9 mouse cellular contexts compared by ENCODE assay signal in the genomic region with DNA sequence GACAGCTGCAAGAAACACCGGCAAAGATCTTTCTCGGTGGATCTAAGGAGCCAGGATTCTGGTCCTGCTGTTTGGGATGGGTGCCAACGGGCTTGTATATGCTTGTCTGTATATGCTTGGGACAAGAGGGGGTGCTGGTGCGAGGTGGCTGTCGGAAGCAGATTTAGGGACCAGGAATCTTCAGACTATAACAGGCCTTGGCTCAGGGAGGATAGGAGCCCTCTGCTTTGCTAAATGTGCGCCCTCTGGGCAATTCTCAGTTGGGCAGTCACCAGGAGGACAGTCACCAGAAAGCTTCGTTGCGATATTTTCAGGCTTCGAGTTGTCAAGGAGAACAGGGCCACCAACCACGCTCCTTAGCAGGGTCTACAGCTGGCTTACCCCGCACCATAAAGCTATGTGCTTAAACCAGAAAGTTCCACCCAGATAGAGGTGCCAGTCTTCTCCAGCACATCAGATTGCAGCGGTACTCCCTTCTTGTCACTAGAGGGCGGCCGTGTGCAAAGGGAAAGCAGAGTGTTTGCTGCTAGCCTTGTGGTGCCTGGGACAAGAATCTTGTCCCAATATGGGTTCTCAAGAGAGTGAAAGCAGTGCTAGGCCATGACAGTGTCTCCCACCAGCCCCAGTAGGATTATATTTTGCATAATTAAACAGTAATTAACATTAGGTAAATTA. TPM values are rescaled to one million over a fixed set of nuclear protein-coding genes. Genes with fewer than 3 reads are reported as not detected.
A peak's percentile ranks its signal among the peaks of the same experiment; 100 is the strongest.
DNase-seq lines count a peak whose midpoint lies in the region; ATAC-seq and TF ChIP-seq lines count a peak whose summit lies in the region.
"Had no signal": no experiment of that assay in that cellular context is flagged by ENCODE, and none has a peak within 500 bp of the region (broad histone marks: within the 10 kb centered on the region; RNA-seq: fewer than 3 reads in every experiment).

No protein-coding gene starts in this region.

- H3K4me3 ChIP-seq in limb, embryonic 11.5 days (ENCODE audit: low read depth, low read length), result no peak overlapping the region
- H3K4me3 ChIP-seq in midbrain, postnatal 0 days (ENCODE audit: low read depth, low read length), result no peak overlapping the region
- H3K4me3 ChIP-seq: embryonic facial prominence, embryonic 12.5 days had no signal

- no peak for ATAC-seq in limb, embryonic 11.5 days (ENCODE audit: insufficient number of reproducible peaks, low FRiP score, low TSS enrichment, low read depth)
- ATAC-seq in midbrain, postnatal 0 days (ENCODE audit: low FRiP score), result peak; percentile 41; the same call in 1 of the 2 replicates

- H3K9me3 ChIP-seq in limb, embryonic 11.5 days (ENCODE audit: control insufficient read depth, low read length), result no peaks in the 10 kb centered on the region
- no peaks in the 10 kb centered on the region for H3K9me3 ChIP-seq in midbrain, postnatal 0 days (ENCODE audit: low read length)
- H3K9me3 ChIP-seq: embryonic facial prominence, embryonic 12.5 days had no signal

- no peaks in the 10 kb centered on the region for H3K27me3 ChIP-seq in limb, embryonic 11.5 days (ENCODE audit: control insufficient read depth, insufficient read depth, low read length)
- H3K27me3 ChIP-seq in midbrain, postnatal 0 days (ENCODE audit: insufficient read depth, low read length), result no peaks in the 10 kb centered on the region

- no peaks in the 10 kb centered on the region for H3K36me3 ChIP-seq in limb, embryonic 11.5 days (ENCODE audit: control insufficient read depth, insufficient read depth, low read length)
- H3K36me3 ChIP-seq in midbrain, postnatal 0 days (ENCODE audit: insufficient read depth, low read length), result no peaks in the 10 kb centered on the region
- H3K36me3 ChIP-seq: embryonic facial prominence, embryonic 12.5 days had no signal

- no peak overlapping the region for H3K4me2 ChIP-seq in limb, embryonic 11.5 days (ENCODE audit: low read depth, severe bottlenecking)
- H3K4me2 ChIP-seq in midbrain, postnatal 0 days (ENCODE audit: low read depth, low read length, poor library complexity, severe bottlenecking), result no peak overlapping the region
- H3K4me2 ChIP-seq: embryonic facial prominence, embryonic 12.5 days had no signal

- no peak overlapping the region for H3K9ac ChIP-seq in limb, embryonic 11.5 days (ENCODE audit: low read length)
- no peak overlapping the region for H3K9ac ChIP-seq in midbrain, postnatal 0 days (replicated peaks; ENCODE audit: low read length, poor library complexity, severe bottlenecking)
- H3K9ac ChIP-seq: embryonic facial prominence, embryonic 12.5 days had no signal

- DNase-seq in urinary bladder, postnatal 14 days (ENCODE audit: low spot score), result peak; percentile 71
- DNase-seq in urinary bladder, postnatal 10 days (ENCODE audit: low spot score), result no peak
- DNase-seq in cerebellum, postnatal 10 days, result peak; percentile 85 to 87
- peak; percentile 68 to 71 for DNase-seq in frontal cortex, postnatal 36 days (ENCODE audit: low spot score in 2 of 2)
- peak; percentile 39 to 68 for DNase-seq in kidney, adult 8-10 months
- DNase-seq in limb, embryonic 11.5 days (ENCODE audit: low spot score), result peak; percentile 77
- DNase-seq in midbrain, postnatal 0 days (ENCODE audit: low spot score), result peak; percentile 81
- DNase-seq in spleen, postnatal 4 days (ENCODE audit: low spot score in 2 of 2), result peak; percentile 64 to 81

- 40% methylated on average over 14 of the region's 14 CpGs for WGBS in limb, embryonic 11.5 days
- 39% methylated on average over 14 of the region's 14 CpGs for WGBS in midbrain, postnatal 0 days

- no peaks in the 10 kb centered on the region for H3K4me1 ChIP-seq in limb, embryonic 11.5 days (ENCODE audit: control insufficient read depth, insufficient read depth, low read length)
- no peaks in the 10 kb centered on the region for H3K4me1 ChIP-seq in midbrain, postnatal 0 days (ENCODE audit: insufficient read depth, low read length)
- H3K4me1 ChIP-seq: embryonic facial prominence, embryonic 12.5 days had no signal

- peak; percentile 98 for TF ChIP-seq CTCF in midbrain, postnatal 0 days (IDR thresholded peaks at IDR 0.05)

- no peak overlapping the region for H3K27ac ChIP-seq in limb, embryonic 11.5 days (replicated peaks; ENCODE audit: low read depth, low read length)
- no peak overlapping the region for H3K27ac ChIP-seq in midbrain, postnatal 0 days (ENCODE audit: low read depth, low read length)
- H3K27ac ChIP-seq: embryonic facial prominence, embryonic 12.5 days had no signal

RNA-seq across cellular contexts. Expression of a gene that starts 12.5 kb away (rescaled TPM):
- 1.0 and 1.8 TPM in 2 replicates for polyA plus RNA-seq in limb, embryonic 11.5 days (2014; fragmentation: Nextera tagmentation; extraction: Ambion mirVana)
- 123 and 128 TPM in 2 replicates for total RNA-seq in midbrain, postnatal 0 days (2014; rRNA removed)
- 49.2 and 56.3 TPM in 2 replicates for polyA plus RNA-seq in midbrain, postnatal 0 days (2015; fragmentation: Nextera tagmentation; extraction: Ambion mirVana)

RNA-seq across cellular contexts. Expression of a gene that starts 13.4 kb away (rescaled TPM):
- polyA plus RNA-seq in limb, embryonic 11.5 days (2014; fragmentation: Nextera tagmentation; extraction: Ambion mirVana), result 0.13 and 0.15 TPM in 2 replicates
- total RNA-seq in midbrain, postnatal 0 days (2014; rRNA removed), result 0.22 and 0.90 TPM in 2 replicates
- 0.21 and 0.37 TPM in 2 replicates for polyA plus RNA-seq in midbrain, postnatal 0 days (2015; fragmentation: Nextera tagmentation; extraction: Ambion mirVana)

Comparison
In these comparisons a context has a peak if more than half of its experiments do, and no peak if none do; other contexts are left out.
1. RNA of a gene that starts 12.5 kb away (polyA plus RNA-seq): 49.2 to 56.3 TPM in midbrain, postnatal 0 days; 1.0 to 1.8 TPM in limb, embryonic 11.5 days; every median in the first group is over 10 times any median in the second.